Mouse (Mus musculus): ENCODE data around the gene Prkag2. TPM values are rescaled to one million over a fixed set of nuclear protein-coding genes. Genes with fewer than 3 reads are reported as not detected.

Prkag2 gene
- polyA plus RNA-seq, 3 experiments from 2014 or later = 18.9 to 27.2 (median 22.3) TPM

GRCm38 (mm10) chr5:24821403-24821841 is 279.0 kb downstream of the Prkag2 start:
- no peak for ATAC-seq

GRCm38 (mm10) chr5:24820627-24821026 is 279.8 kb downstream of the Prkag2 start:
- ATAC-seq = no peak

GRCm38 (mm10) chr5:24817191-24817590 is 283.3 kb downstream of the Prkag2 start:
- ATAC-seq = no peak

- ATAC-seq = no peak
Observed at GRCm38 (mm10) chr5:24813946-24814345, 286.5 kb downstream of the Prkag2 start.

- ATAC-seq = no peak
Observed at GRCm38 (mm10) chr5:24813005-24813404, 287.4 kb downstream of the Prkag2 start.

Other genes starting within 250 kb of the Prkag2 start
- gene Galntl5, start 80.8 kb upstream of the Prkag2 start, polyA plus RNA-seq (2017; shearing (Covaris generic)) = not detected
- 1 to 10 TPM; 4.4 to 8.1 (median 6.0) TPM for gene Galnt11, start 121.3 kb upstream of the Prkag2 start, polyA plus RNA-seq (2017; shearing (Covaris generic))
- gene E130116L18Rik, start 122.5 kb upstream of the Prkag2 start, polyA plus RNA-seq (2017; shearing (Covaris generic)) = not detected

All from inflammation-experienced regulatory T-cells, adult 6 months (primary cell).